ENCODE assay signal across 12 mouse cellular contexts in the genomic region with DNA sequence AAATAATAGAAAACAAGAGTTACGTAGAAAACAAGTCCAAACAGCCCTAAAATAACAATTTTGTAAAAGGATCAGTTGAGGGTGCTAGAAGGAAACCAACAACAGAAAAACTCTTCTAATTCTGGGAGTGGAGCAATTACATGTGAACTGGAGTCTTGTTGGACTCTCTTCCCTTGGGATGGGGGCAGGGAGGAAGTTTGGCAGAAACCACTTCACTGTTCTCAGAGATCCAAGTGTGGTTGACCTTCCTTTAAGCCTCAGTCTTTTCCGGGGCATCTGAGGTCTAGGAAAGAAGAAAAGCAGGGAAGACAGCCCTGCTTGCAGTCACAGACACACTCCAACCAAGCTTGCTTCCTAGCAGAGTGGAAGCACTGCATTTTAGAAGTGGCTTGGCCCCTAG.
DNase-seq lines count a peak whose midpoint lies in the region; ATAC-seq lines count a peak whose summit lies in the region.
"Had no signal": no experiment of that assay in that cellular context is flagged by ENCODE, and none has a peak within 500 bp of the region (broad histone marks: within the 10 kb centered on the region; RNA-seq: fewer than 3 reads in every experiment).

No protein-coding gene starts in this region.

- H3K27ac ChIP-seq in heart, embryonic 10.5 days = no peak overlapping the region
- H3K27ac ChIP-seq in neural tube, embryonic 15.5 days (replicated peaks) = no peak overlapping the region
- H3K27ac ChIP-seq: forebrain, embryonic 15.5 days; hindbrain, postnatal 0 days; neural tube, embryonic 12.5 days had no signal

- H3K36me3 ChIP-seq in heart, embryonic 10.5 days = no peaks in the 10 kb centered on the region
- no peaks in the 10 kb centered on the region for H3K36me3 ChIP-seq in neural tube, embryonic 15.5 days
- H3K36me3 ChIP-seq: forebrain, embryonic 15.5 days; neural tube, embryonic 12.5 days had no signal

- no peak for ATAC-seq in neural tube, embryonic 15.5 days (ENCODE audit: low FRiP score)
- ATAC-seq: CD4-positive, CD25-positive, alpha-beta regulatory T cell, adult 4 months; forebrain, embryonic 15.5 days; hindbrain, postnatal 0 days had no signal

- H3K4me2 ChIP-seq in neural tube, embryonic 15.5 days = no peak overlapping the region
- H3K4me2 ChIP-seq: forebrain, embryonic 15.5 days; neural tube, embryonic 12.5 days had no signal

- H3K4me1 ChIP-seq in heart, embryonic 10.5 days = no peaks in the 10 kb centered on the region
- H3K4me1 ChIP-seq in neural tube, embryonic 15.5 days = no peaks in the 10 kb centered on the region
- H3K4me1 ChIP-seq: forebrain, embryonic 15.5 days; neural tube, embryonic 12.5 days had no signal

- H3K9me3 ChIP-seq in heart, embryonic 10.5 days = no peaks in the 10 kb centered on the region
- H3K9me3 ChIP-seq in neural tube, embryonic 15.5 days (replicated peaks) = no peaks in the 10 kb centered on the region
- H3K9me3 ChIP-seq: forebrain, embryonic 15.5 days; neural tube, embryonic 12.5 days had no signal

- 56% methylated on average over 2 of the region's 2 CpGs for WGBS in heart, embryonic 10.5 days
- WGBS in neural tube, embryonic 15.5 days = 60% methylated on average over 2 of the region's 2 CpGs

- no peak overlapping the region for H3K4me3 ChIP-seq in heart, embryonic 10.5 days
- no peak overlapping the region for H3K4me3 ChIP-seq in neural tube, embryonic 15.5 days (replicated peaks)
- H3K4me3 ChIP-seq: forebrain, embryonic 15.5 days; neural tube, embryonic 12.5 days had no signal

- H3K27me3 ChIP-seq in heart, embryonic 10.5 days (ENCODE audit: insufficient read depth, poor library complexity, severe bottlenecking) = no peaks in the 10 kb centered on the region
- H3K27me3 ChIP-seq in neural tube, embryonic 15.5 days (replicated peaks) = no peaks in the 10 kb centered on the region
- H3K27me3 ChIP-seq: forebrain, embryonic 15.5 days; neural tube, embryonic 12.5 days had no signal

- H3K9ac ChIP-seq in neural tube, embryonic 15.5 days (replicated peaks) = no peak overlapping the region
- H3K9ac ChIP-seq: forebrain, embryonic 15.5 days; neural tube, embryonic 12.5 days had no signal

- intact Hi-C loops in heart, postnatal 10 days (cut with DNase I) = no loop called here

- peak; percentile 69 to 74 for DNase-seq in heart, adult 18-20 months
- no peak for DNase-seq in heart, embryonic 10.5 days (ENCODE audit: low spot score)
- DNase-seq in Muller cell, postnatal 12 days (ENCODE audit: inconsistent ontology term) = peak; percentile 7
- peak; percentile 14 to 57 for DNase-seq in adrenal gland, postnatal 36 days
- peak; percentile 64 to 65 for DNase-seq in heart, postnatal 10 days
- no peak for DNase-seq in cerebellum, adult 9-10 months
- no peak for DNase-seq in thymus, adult 18-20 months

Comparison
In these comparisons a context has a peak if more than half of its experiments do, and no peak if none do; other contexts are left out.
1. DNase-seq: peak in heart, adult 18-20 months (2 of 2), Muller cell, postnatal 12 days (single experiment), adrenal gland, postnatal 36 days (2 of 2) and heart, postnatal 10 days (2 of 2); none in heart, embryonic 10.5 days (single experiment), cerebellum, adult 9-10 months (single experiment) and thymus, adult 18-20 months (0 of 2).